Mouse (Mus musculus): ENCODE measurements around the gene Daam2. TPM values are rescaled to one million over a fixed set of nuclear protein-coding genes. Genes with fewer than 3 reads are reported as not detected.

The Daam2 gene
- polyA plus RNA-seq, 1 experiment from 2014 or later = 2.5 TPM

DNA sequence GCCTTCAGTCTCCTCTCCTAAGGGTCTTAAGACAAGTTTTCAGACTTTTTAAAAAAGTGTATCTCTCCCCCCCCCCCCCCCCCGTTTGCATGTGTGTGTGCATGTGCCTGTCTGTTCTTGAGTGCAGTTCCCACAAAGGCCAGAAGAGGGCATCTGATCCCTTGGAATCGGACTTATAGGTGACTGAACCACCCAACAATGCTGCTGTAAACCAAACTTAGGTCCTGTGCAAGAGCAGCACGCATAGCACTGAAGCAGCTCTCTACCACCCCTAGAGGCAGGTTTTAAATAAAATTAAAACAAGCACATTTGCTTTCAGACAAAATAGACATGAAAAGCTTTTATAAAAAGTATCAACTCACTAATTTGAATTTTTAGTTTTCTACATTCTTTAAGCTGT is 33.9 kb downstream of the Daam2 start:
- peaks cover 2% of the 10 kb centered on the region; the same call in 1 of the 2 replicates for H3K4me1 ChIP-seq (replicated peaks; ENCODE audit: control insufficient read depth, insufficient read depth)

DNA sequence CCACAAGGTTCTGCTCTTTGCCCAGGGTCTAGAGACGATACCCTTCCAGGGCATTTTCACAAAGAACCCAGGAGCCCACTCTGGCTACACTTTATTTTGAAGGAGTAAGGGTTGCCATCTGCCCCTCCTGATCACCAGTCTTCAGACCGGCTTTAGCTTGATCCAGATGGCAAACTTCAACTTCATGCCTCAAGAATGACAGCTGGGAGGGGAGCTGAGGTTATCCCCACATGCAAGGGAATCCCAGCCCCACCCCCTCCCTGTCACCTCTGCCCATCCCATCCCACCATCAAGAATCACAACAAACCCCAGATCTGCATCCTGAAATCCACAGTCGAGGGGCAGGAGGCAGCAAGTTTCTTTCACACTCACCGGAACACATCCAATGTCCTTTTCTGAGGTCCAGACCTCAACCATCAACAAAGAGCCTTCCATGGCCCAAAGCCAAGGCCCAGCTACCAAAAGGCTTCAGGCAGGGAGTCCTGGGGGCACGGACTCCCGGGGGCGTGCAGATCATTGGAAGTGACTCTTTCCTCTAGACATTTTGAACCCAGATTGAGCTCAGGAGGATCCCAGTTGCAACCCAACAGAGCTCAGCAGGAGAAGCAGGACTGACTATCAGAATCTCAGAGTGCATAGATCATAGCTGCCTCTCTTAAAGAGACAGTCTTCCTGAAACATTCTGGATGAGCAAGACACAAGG is 35.5 kb downstream of the Daam2 start:
- WGBS = 49% methylated on average over 7 of the region's 7 CpGs
- TF ChIP-seq EP300 (optimal IDR thresholded peaks at IDR 0.05) = no peak
- TF ChIP-seq CTCF (IDR thresholded peaks at IDR 0.05; ENCODE audit: low read depth) = no peak
- Histone ChIP-seq H3K4me2 (replicated peaks; ENCODE audit: low read depth) (no peak overlapping the region), H3K27me3 (ENCODE audit: control insufficient read depth, insufficient read depth, low read length) (no peaks in the 10 kb centered on the region), H3K36me3 (ENCODE audit: control insufficient read depth, insufficient read depth, low read length) (no peaks in the 10 kb centered on the region), H3K27ac (replicated peaks) (no peak overlapping the region), H3K9ac (ENCODE audit: low read length) (no peak overlapping the region), H3K4me3 (ENCODE audit: low read depth, low read length) (no peak overlapping the region), H3K9me3 (ENCODE audit: control insufficient read depth, low read length) (no peaks in the 10 kb centered on the region), H3K4me1 (replicated peaks; ENCODE audit: control insufficient read depth, insufficient read depth) (no peaks in the 10 kb centered on the region)
- no peak for DNase-seq (ENCODE audit: low spot score)
- ATAC-seq (ENCODE audit: low FRiP score, low TSS enrichment) = no peak

More for the DNA sequence above, 33.9 kb downstream of the Daam2 start:
- no peaks in the 10 kb centered on the region for H3K36me3 ChIP-seq (ENCODE audit: control insufficient read depth, insufficient read depth, low read length)
- ATAC-seq (ENCODE audit: low FRiP score, low TSS enrichment) = no peak
- WGBS = 21% methylated on average over 3 of the region's 3 CpGs
- H3K9ac ChIP-seq (ENCODE audit: low read length) = no peak overlapping the region
- H3K9me3 ChIP-seq (ENCODE audit: control insufficient read depth, low read length) = no peaks in the 10 kb centered on the region
- H3K27ac ChIP-seq (replicated peaks) = no peak overlapping the region
- no peak overlapping the region for H3K4me3 ChIP-seq (ENCODE audit: low read depth, low read length)
- TF ChIP-seq CTCF (IDR thresholded peaks at IDR 0.05; ENCODE audit: low read depth) (peak; percentile 78), EP300 (optimal IDR thresholded peaks at IDR 0.05) (no peak)
- H3K4me2 ChIP-seq (replicated peaks; ENCODE audit: low read depth) = no peak overlapping the region
- no peaks in the 10 kb centered on the region for H3K27me3 ChIP-seq (ENCODE audit: control insufficient read depth, insufficient read depth, low read length)
- DNase-seq (ENCODE audit: low spot score) = peak; percentile 63

- ATAC-seq (ENCODE audit: low FRiP score, low TSS enrichment) = no peak
Observed at GRCm38 (mm10) chr17:49528033-49528432, 36.1 kb downstream of the Daam2 start.

DNA sequence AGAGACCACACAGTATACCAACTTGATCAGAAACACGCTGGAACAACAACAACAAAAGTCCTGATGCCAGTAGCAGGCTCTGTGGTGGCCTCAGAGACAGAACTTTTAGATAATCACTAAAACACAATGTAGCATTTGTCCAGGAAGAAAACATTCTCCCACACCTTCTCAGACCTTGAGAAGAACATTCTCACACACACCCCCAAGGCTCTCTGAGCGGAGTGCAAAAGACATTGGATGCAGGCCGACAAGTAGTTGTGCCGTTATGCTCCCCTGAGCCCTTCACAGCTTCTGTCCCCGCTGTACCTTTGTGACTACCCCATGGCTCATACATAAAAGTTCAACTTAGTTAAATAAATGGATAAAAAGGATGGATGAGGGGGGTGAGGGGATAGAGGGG is 37.6 kb downstream of the Daam2 start:
- 87% methylated on average over 5 of the region's 5 CpGs for WGBS
- TF ChIP-seq EP300 (optimal IDR thresholded peaks at IDR 0.05) (no peak), CTCF (IDR thresholded peaks at IDR 0.05; ENCODE audit: low read depth) (no peak)
- Histone ChIP-seq H3K36me3 (ENCODE audit: control insufficient read depth, insufficient read depth, low read length) (no peaks in the 10 kb centered on the region), H3K27me3 (ENCODE audit: control insufficient read depth, insufficient read depth, low read length) (no peaks in the 10 kb centered on the region), H3K4me2 (replicated peaks; ENCODE audit: low read depth) (no peak overlapping the region), H3K27ac (replicated peaks) (no peak overlapping the region), H3K4me1 (replicated peaks; ENCODE audit: control insufficient read depth, insufficient read depth) (no peaks in the 10 kb centered on the region), H3K9ac (ENCODE audit: low read length) (no peak overlapping the region), H3K9me3 (ENCODE audit: control insufficient read depth, low read length) (no peaks in the 10 kb centered on the region), H3K4me3 (ENCODE audit: low read depth, low read length) (no peak overlapping the region)
- ATAC-seq (ENCODE audit: low FRiP score, low TSS enrichment) = no peak
- DNase-seq (ENCODE audit: low spot score) = no peak

More at GRCm38 (mm10) chr17:49528033-49528432, 36.1 kb downstream of the Daam2 start:
- Histone ChIP-seq H3K4me3 (ENCODE audit: low read depth, low read length) (no peak overlapping the region), H3K9me3 (ENCODE audit: control insufficient read depth, low read length) (no peaks in the 10 kb centered on the region), H3K9ac (ENCODE audit: low read length) (no peak overlapping the region), H3K36me3 (ENCODE audit: control insufficient read depth, insufficient read depth, low read length) (no peaks in the 10 kb centered on the region), H3K4me2 (replicated peaks; ENCODE audit: low read depth) (no peak overlapping the region), H3K4me1 (replicated peaks; ENCODE audit: control insufficient read depth, insufficient read depth) (no peaks in the 10 kb centered on the region), H3K27me3 (ENCODE audit: control insufficient read depth, insufficient read depth, low read length) (no peaks in the 10 kb centered on the region), H3K27ac (replicated peaks) (no peak overlapping the region)
- TF ChIP-seq CTCF (IDR thresholded peaks at IDR 0.05; ENCODE audit: low read depth) = no peak
- no peak for TF ChIP-seq EP300 (optimal IDR thresholded peaks at IDR 0.05)
- WGBS = 87% methylated on average over 4 of the region's 4 CpGs
- no peak for DNase-seq (ENCODE audit: low spot score)

DNA sequence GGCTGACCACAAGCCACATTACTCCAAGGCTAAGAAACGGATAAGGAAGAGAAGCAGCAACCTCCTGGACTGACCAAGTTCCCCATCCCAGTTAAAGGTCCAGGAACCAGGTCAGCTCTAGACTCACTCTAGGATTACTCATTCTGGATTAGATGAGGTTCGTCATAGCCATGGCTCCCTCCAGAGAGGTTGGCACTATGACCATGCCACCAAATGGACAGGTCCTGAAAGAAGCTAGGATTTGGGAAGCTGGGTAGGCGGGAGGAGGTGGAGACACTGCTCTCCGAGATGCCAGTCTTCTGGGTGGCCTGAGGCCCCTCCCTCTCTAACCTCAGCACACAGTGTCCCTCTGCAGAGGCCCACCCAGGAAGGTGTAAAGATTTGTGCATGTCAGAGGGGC is 38.2 kb downstream of the Daam2 start:
- Histone ChIP-seq H3K27ac (replicated peaks) (no peak overlapping the region), H3K27me3 (ENCODE audit: control insufficient read depth, insufficient read depth, low read length) (no peaks in the 10 kb centered on the region), H3K4me3 (ENCODE audit: low read depth, low read length) (no peak overlapping the region), H3K9ac (ENCODE audit: low read length) (no peak overlapping the region), H3K36me3 (ENCODE audit: control insufficient read depth, insufficient read depth, low read length) (no peaks in the 10 kb centered on the region), H3K4me2 (replicated peaks; ENCODE audit: low read depth) (no peak overlapping the region), H3K9me3 (ENCODE audit: control insufficient read depth, low read length) (no peaks in the 10 kb centered on the region), H3K4me1 (replicated peaks; ENCODE audit: control insufficient read depth, insufficient read depth) (0 out of 2 replicates have a peak, but pooled peaks cover 3% of the 10 kb centered on the region)
- DNase-seq (ENCODE audit: low spot score) (no peak), ATAC-seq (ENCODE audit: low FRiP score, low TSS enrichment) (no peak)
- 80% methylated on average over 4 of the region's 4 CpGs for WGBS
- TF ChIP-seq EP300 (optimal IDR thresholded peaks at IDR 0.05) = no peak
- no peak for TF ChIP-seq CTCF (IDR thresholded peaks at IDR 0.05; ENCODE audit: low read depth)

GRCm38 (mm10) chr17:49524584-49524983 is 39.6 kb downstream of the Daam2 start:
- ATAC-seq (ENCODE audit: low FRiP score, low TSS enrichment) (no peak), DNase-seq (ENCODE audit: low spot score) (no peak)
- Histone ChIP-seq H3K27ac (replicated peaks) (no peak overlapping the region), H3K36me3 (ENCODE audit: control insufficient read depth, insufficient read depth, low read length) (no peaks in the 10 kb centered on the region), H3K9me3 (ENCODE audit: control insufficient read depth, low read length) (no peaks in the 10 kb centered on the region), H3K4me1 (replicated peaks; ENCODE audit: control insufficient read depth, insufficient read depth) (0 out of 2 replicates have a peak, but pooled peaks cover 3% of the 10 kb centered on the region), H3K4me2 (replicated peaks; ENCODE audit: low read depth) (no peak overlapping the region), H3K9ac (ENCODE audit: low read length) (no peak overlapping the region), H3K4me3 (ENCODE audit: low read depth, low read length) (no peak overlapping the region), H3K27me3 (ENCODE audit: control insufficient read depth, insufficient read depth, low read length) (no peaks in the 10 kb centered on the region)
- TF ChIP-seq EP300 (optimal IDR thresholded peaks at IDR 0.05) = no peak
- TF ChIP-seq CTCF (IDR thresholded peaks at IDR 0.05; ENCODE audit: low read depth) = no peak
- 49% methylated on average over 2 of the region's 2 CpGs for WGBS

All from stomach, postnatal 0 days (tissue).